Mouse (Mus musculus) right cerebral cortex, postnatal 10 days (tissue): ENCODE measurements around the gene Nhlrc1.

Experiments
- DNase-seq, 2 experiments: peaks; one replicate each; pipeline ENCODE4 v3.0.0; 2021; ENCODE audit warnings: low spot score in 2 of 2

Gene Nhlrc1

DNA sequence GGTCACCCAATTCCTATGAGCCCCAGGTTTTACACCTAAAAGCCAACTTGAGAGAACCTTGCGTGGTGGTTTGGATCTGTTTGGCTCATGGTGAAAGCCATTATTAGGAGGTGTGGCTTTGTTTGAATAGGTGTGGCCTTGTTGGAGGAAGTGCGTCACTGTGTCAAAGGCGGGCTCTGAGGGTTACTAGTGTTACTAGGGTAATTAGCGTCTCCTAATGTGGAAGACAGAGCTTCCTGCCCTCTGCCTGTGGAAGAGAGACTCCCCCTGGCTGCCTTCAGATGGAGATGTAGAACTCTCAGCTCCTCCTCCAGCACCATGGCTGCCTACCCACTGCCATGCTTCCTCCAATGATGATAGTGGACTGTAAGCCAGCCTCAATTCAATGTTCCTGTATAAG lies 13.1 kb downstream of the Nhlrc1 start:
- DNase-seq: no peak

DNA sequence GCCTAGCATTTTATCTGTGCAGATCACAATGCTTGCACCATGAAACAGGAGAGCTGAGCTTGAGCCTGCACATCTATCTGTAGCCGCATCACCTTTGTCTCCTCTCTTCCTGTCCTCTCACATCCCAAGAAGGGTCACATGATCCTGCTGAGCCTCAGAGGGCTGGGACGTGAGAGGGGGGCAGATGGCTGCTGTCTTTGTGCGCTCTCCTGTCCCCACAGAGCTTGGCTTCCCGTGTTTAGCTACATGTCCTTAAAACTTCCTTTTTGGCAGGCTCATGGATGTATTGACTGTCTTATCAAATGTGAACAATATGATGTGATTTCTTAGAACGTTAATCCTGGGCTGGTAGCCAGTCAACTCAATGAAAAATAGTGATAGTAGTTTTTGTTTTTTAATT lies 15.2 kb downstream of the Nhlrc1 start:
- DNase-seq: no peak

DNA sequence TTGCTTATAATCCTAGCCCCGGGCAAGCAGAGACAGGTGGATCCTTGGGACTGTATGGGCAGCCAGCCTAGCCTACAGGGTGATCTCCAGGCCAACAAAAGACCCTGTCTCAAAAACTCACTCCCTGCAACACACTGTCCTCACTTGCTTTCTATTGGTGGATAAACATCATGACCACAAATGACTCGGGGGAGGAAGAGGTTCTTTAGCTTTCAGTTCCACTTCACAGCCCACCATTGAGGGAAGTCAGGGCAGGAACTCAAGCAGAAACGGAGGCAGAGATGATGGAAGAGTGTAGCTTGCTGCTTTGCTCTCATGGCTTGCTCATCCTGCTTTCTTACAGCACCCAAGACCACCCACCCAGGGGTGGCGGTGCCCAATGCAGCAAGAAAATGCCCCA lies 17.3 kb downstream of the Nhlrc1 start:
- no peak for DNase-seq

DNA sequence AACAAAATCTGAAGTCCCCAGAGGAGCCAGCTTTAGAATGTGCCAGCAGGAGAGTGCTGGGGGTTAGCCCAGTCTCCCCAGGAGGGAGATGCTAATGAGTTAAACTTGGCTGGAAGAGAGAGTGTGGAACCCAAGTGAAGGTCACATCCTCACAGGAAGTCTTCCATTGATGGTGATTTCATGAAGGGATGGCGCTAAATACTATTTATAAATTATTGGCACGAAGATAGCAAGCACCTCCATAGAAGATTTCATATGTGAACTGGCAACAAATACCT lies 21.4 kb downstream of the Nhlrc1 start:
- DNase-seq: no peak

DNA sequence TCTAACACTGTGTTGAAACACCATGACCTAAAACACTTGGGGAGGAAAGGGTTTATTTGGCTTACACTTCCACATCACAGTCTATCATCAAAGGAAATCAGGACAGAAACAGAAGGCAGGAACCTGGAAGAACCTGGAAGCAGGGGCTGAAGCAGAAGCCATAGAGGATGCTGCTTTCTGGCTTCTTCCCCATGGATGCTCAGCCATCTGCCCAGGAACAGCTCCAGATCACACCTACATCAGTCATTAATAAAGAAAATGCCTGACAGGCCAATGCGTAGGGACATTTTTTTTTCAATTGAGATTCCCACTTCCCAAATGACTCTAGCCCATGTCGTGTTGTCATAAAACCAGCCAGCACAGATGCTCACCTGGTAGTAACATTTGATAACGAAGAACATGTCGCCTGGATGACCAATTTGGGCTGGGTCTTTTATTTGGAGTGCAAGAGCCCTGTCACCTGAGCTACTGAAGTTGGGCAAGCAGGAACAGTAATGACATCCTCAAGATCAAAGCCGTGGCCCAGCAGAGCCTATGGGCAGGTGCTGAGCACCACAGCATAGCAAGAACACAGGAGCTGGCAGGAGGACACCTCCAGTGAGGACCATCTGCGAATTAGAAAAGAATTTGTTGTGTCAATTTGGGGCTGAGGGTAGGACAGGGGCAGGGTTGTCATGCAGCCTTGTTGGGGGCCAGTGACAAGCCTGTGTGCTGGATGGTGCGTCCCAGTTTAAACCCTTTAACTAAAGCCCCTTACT lies 22.0 kb downstream of the Nhlrc1 start:
- DNase-seq: no peak

DNA sequence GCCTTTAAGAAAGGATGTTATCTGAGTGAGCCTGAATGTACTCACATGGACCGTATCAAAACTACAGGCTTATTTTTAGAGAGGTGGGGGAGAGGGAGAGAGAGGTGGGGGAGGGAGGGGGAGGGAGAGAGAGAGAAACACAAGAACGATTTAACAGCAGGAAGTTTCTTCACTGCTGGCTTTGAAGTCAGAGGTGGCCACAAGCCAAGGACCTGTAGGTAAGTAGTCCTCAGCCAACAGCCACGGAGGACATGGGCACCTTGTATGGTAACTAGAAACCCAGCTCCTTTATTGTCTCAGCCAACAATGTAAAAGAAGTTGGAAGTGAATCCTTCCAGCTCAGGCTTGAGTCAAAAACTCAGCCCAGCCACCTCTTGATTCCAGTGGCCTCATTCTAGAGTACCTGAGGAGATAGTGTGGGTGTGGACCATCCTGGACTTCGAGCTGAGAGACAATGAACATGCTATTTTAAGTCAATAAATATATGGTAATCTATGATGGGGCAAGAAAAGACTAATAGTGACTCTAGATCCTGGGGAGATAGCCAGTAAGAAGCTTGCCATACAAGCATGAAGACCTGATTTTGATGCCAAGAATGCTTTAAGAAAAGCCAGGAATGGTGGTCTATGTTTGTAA lies 24.2 kb downstream of the Nhlrc1 start:
- no peak for DNase-seq

DNA sequence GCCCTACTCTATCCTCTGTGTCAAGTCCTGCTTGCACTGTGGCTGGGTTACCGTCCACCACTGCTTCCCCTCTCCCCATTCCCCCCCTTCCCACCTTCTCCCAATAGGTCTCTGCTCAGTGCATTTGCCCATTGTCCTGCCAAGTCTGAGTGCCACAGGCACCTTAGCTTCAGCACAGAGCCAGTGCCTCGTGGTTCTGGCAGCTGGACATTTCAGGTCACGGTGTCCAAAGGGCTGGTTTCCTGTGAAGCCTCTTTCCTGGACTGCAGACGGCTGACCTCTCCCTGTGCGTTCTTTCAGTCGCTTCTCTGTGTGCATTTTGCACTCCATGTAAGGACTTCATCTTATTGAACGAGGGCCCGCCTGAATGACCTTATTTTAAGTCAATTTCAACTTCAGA lies 26.7 kb downstream of the Nhlrc1 start:
- no peak for DNase-seq

DNA sequence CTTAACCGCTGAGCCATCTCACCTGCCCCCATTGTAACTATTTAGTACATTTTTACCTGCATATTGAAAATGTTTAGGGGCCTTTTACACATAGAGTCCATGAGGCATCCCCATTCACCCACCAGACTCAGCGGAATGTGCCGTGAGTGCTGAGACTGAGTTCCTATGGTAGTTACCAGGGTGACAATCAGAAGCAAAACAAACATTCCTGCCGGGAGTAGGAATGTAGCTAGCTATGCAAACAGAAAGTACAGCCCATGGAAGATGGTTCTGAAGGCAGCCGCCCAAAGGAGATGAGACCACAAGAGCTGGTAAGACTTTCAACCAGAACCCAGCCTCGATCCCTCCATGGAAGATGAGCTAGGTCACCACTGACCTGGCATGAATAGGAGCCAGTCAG lies 28.4 kb downstream of the Nhlrc1 start:
- DNase-seq: no peak

DNA sequence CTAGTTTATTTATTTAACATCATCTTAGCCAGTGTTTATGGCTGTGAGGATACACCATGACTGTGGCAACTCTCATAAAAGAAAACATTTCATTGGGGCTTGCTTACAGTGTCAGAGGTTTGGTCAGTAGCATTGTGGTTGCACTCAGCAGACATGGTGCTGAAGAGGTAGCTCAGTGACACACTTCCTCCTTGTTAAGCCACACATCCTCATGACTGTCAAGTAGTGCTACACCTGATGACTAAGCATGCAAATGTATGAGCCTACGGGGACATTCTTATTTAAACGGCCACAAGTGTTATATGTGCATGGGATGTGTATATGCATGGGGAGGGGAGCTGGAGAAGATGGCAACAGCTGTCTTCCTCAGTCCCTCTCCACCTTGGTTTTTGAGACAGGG lies 30.8 kb downstream of the Nhlrc1 start:
- DNase-seq: no peak

DNA sequence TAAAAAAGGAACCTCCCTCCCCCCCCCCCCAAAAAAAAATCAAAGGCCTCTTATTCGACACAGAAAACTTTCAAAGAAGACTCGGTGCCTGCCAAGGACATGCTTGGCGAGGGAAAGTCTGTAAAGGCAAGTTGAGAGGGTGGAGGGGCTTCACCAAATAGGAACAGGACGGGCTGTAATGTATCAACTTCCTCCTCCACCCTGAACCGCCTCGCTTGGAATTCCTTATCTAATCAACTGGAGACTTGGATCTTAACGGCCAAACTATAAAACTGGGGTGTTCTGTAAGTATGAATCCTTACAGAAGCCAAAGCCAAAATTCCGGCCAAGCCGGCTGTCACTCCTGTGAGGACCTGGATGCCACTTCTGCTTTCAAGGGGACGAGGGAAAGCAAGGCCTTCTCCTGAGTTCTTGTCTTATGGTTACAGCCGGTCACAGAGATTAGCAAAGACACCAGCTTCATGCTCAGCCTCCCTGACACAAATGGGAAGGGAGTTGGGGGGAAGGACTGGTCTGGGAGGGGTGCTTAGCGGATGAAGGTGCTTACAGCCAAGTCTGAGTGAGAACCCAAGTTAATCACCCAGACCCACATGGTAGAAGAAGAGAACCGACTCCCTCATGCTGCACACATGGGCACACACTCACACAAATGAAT lies 34.7 kb downstream of the Nhlrc1 start:
- DNase-seq: peak in 1 of 2 experiments; percentile 29

DNA sequence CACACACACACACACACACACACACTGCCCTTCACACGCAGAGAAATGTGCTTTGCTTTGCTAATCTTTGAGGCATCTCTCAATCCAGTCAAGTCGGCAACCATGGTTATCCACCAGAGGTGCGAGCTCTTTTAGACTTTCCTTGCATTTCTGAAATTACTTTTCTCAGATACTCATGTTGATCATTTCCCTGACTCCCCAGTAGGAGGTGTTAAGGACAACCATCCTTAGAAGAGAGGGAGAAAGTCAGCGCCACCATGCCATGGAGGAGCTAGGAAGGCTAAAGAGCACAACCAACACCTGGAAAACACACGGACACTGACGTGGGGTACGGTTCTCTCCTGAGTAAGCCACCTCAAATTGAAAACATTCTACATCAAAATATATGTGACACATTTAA lies 38.1 kb downstream of the Nhlrc1 start:
- DNase-seq: no peak

DNA sequence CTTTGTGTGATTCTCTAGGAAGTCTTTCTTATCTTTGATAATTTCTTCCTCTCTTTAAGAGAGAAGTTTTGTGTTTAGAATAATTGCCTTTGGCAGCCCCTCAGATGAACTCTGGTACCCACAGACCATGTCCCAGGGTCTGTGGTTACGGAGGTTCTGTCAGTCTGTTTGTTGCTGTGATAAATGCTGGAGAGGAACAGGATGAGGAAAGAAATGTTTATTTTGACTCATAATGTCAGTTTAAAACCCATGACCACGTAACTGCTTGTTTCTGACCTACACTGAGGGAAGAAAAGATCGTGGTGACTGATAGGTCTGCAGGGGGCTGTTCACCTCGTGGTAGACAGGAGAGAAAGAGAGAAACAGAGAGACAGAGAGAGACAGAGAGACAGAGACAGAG lies 38.7 kb downstream of the Nhlrc1 start:
- no peak for DNase-seq

DNA sequence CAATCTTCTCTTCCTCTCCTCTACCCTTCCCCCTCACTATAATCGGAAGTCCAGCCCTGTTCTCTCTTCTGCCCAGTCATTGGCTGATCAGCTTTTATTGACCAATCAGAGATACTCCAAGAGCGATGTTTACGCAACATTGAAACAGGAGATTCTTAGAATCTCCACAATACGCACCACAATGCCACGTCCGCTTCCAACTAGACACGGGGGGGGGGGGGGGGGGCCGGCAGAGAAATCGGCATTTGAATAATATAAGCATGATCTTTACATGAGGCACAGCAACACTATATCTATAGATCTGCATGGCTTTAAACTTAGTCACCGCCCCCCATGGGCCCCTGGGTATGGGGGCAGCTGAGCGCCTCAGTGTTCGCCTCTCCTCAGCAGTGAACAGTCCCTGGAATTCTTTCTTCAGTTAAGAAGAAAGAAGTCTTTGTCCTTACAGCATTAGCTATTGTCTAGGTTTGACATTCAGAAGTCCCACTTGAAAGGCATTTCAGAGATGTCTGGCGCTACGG lies 39.6 kb downstream of the Nhlrc1 start:
- DNase-seq: no peak

DNA sequence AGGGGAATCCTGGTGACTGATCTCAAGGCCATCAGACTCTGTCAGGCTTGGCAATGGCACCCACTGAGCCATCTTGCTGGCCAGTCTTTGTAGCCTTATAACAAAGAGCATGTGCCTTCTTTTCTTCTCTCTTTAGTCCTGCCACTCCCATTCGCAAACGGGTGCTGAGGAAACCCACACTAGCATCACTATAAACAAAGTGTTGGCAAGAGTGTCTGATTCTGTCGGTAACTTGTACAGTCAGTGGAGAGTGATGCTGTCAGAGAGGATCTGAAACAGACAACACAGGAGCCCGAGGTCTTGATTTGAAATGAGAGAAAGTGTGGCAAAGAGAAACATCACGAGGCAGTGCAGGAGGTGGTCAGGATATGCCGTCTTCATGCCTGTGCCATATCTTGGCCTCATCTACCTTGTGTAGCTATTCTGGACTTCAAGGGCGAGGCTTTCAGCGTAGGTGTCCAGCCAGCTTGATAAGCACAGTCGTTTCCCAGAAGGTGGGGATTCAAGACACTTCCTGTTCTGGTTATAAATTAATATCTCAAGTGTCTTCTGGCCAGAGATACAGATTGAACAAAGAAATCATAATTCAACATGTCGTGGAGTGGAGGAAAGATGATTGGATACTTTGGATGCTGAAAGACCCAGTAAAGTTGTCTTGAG lies 44.2 kb downstream of the Nhlrc1 start:
- DNase-seq: no peak

DNA sequence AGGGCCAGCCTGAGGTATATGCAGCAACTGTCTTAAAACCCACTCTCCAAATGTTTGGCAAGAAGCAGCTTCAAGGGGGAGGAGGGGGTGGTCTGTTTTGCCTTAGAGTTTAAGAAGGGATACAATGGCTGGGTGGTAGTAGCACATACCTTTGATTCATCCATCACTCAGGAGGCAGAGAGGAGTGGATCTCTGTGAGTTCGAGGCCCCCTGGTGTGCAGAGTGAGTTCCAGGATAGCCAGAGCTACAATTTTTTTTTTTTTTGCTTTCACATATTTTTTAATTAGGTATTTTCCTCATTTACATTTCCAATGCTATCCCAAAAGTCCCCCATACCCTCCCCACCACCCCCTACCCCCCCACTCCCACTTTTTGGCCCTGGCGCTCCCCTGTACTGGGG lies 46.0 kb downstream of the Nhlrc1 start:
- DNase-seq: no peak

DNA sequence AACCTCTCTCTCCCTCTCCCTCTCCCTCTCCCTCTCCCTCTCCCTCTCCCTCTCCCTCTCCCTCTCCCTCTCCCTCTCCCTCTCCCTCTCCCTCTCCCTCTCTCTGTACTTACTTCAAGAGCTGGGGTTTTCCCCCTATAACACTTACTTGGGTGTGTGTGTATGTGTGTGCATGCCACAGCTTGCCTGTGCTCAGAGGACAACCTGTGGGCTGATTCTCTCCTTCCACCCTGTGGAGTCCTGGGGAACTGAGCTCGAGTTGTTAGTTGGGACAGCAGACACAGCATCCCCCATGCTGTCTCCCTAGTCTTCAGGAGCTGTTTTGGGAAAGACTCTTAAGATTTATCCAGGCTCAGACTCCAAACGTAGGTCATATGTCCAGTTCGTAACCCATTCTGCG lies 47.3 kb downstream of the Nhlrc1 start:
- no peak for DNase-seq
